Mouse (Mus musculus) bone marrow macrophage, adult 2 months (primary cell): ENCODE results near the gene Caprin1.

Experiments used
- CTCF ChIP-seq: IDR thresholded peaks from 2 replicates; pipeline ENCODE4 v1.5.1; 2012; ENCODE audit warnings: low read depth, mild to moderate bottlenecking, low read length, moderate library complexity
- POLR2A ChIP-seq: IDR thresholded peaks from 2 replicates; pipeline ENCODE4 v1.6.1; 2012; ENCODE audit warnings: mild to moderate bottlenecking, low read depth, low read length, borderline replicate concordance

DNA sequence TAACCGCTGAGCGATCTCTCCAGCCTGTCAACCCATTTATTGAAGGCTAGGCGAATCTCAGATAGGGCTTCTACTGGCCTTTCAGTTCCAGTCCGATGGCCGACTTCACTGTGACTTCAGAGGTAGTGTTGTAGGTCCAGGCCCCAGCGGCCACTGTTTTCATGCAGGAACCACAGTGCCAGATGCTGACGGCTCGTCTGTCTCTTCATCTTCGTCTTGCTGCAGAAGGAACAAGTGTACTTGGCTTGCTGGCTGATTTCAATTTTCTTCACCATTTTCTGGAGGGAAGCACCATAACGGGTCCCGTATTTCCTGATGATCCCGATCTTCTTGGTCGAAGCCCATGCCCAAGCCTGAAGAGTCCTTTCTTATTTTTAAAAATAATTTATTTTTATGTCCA is 45.9 kb upstream of the Caprin1 start:
- TF ChIP-seq CTCF = no peak
- no peak for TF ChIP-seq POLR2A
